Mouse (Mus musculus): Measurements from ENCODE around the gene Mettl3. TPM values are rescaled to one million over a fixed set of nuclear protein-coding genes. Genes with fewer than 3 reads are reported as not detected.
"Not testable (repeated sequence)": the region's sequence is repeated elsewhere in the genome, so short reads cannot be mapped to it uniquely, and the experiment has no call there.

Gene Mettl3
- 10 to 100 TPM; 35.2 to 35.3 TPM for total RNA-seq (2021)
- long read RNA-seq, experiment 1, transcript Mettl3-201 (11 exons, 2,025 nt): major isoform, 14 of 29 reads
- long read RNA-seq, experiment 1, partial matches to known transcripts: 8 of 29 reads
- long read RNA-seq, experiment 1, other reads (novel, unspliced or antisense): 6 of 29 reads
- long read RNA-seq, experiment 2, transcript Mettl3-201 (11 exons, 2,025 nt): major isoform, 12 of 33 reads
- long read RNA-seq, experiment 2, partial matches to known transcripts: 7 of 33 reads
- long read RNA-seq, experiment 2, other reads (novel, unspliced or antisense): 11 of 33 reads

GRCm38 (mm10) chr14:52304644-52305271 lies at the start of gene Mettl3:
Mettl3 (minus strand) TSS chr14:52305128.
- peak; percentile 94 to 96 for DNase-seq (ENCODE audit: low spot score in 2 of 2)
- intact Hi-C loops (cut with DNase I): no loop called here

DNA sequence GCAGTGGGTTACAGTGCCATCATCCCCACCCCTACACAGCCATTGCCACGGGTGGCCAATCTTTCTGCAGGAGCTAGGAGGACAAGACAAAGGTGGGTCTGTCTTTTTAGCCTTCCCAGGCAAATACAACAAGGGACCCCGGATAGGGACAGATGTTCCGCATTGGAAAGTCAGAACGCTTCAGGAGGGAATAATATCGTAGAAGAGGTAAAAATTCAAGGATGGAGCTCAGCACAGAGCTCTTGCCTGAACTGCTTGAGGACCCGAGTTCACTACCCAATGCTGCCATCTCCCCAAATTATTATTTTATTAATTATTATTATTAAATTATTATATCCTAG lies 34.6 kb upstream of the Mettl3 start:
- DNase-seq (ENCODE audit: low spot score in 2 of 2): no peak

GRCm38 (mm10) chr14:52338751-52339511 lies 34.0 kb upstream of the Mettl3 start:
- intact Hi-C loops (cut with DNase I): loop anchor here (2.0 kb wide), 1 partner anchor 42 kb away; no protein-coding TSS in a partner anchor
- peak; percentile 85 to 88 for DNase-seq (ENCODE audit: low spot score in 2 of 2)

More for the DNA sequence above, 34.6 kb upstream of the Mettl3 start:
- intact Hi-C loops (cut with DNase I): loop anchor here (2.0 kb wide), 1 partner anchor 43 kb away; no protein-coding TSS in a partner anchor

GRCm38 (mm10) chr14:52332171-52332570 lies 27.2 kb upstream of the Mettl3 start:
- intact Hi-C loops (cut with DNase I): no loop called here
- no peak for DNase-seq (ENCODE audit: low spot score in 2 of 2)

GRCm38 (mm10) chr14:52331069-52331750 lies 26.3 kb upstream of the Mettl3 start:
- intact Hi-C loops (cut with DNase I): no loop called here
- no peak for DNase-seq (ENCODE audit: low spot score in 2 of 2)

GRCm38 (mm10) chr14:52327910-52328812 lies 23.2 kb upstream of the Mettl3 start, which contains the start of gene Sall2:
Sall2 (minus strand) TSS chr14:52328762.
- intact Hi-C loops (cut with DNase I): no loop called here
- DNase-seq (ENCODE audit: low spot score in 2 of 2): no peak

- intact Hi-C loops (cut with DNase I): no loop called here
- no peak for DNase-seq (ENCODE audit: low spot score in 2 of 2)
Observed at GRCm38 (mm10) chr14:52327375-52327901, 22.5 kb upstream of the Mettl3 start.

DNA sequence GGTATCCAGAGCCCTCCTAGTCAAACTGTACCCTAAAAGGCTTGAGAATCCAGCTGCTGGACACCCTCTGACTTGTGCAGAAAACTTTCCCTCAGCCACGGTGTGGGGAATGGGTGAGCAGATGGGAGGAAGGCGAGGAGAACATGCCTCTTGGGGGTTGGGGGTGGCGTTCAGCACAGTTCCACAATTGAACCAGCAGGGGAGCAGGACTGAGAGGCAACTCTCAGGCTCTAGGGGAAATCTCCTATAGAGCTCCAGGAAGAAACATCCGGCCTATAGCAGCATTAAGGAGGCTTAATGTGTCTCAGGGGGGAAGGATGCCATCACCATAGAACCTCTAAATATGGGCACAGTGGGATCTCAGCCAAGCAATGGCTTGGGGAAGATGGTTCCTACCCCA lies 21.0 kb upstream of the Mettl3 start:
- intact Hi-C loops (cut with DNase I): no loop called here
- no peak for DNase-seq (ENCODE audit: low spot score in 2 of 2)

DNA sequence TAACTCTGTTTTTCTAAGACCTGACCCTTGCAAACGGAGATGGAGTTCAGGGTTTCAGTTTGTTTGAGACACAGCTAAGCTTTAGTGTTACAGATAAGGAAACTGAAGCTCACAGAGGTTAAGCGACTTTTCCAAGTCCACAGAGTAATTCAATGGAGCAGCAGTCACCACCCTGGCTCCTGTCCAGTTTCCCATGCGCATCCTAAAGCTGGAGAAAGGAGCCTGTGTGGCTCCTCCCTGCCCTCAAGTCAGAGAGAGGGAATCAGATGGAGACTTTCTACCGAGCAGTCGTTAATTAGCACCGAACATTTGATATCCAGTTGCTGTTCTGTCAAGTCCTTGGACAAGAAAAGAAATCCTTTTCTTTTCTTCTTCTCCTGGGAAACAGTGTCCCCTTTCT lies 14.4 kb upstream of the Mettl3 start:
- DNase-seq (ENCODE audit: low spot score in 2 of 2): no peak
- intact Hi-C loops (cut with DNase I): no loop called here

DNA sequence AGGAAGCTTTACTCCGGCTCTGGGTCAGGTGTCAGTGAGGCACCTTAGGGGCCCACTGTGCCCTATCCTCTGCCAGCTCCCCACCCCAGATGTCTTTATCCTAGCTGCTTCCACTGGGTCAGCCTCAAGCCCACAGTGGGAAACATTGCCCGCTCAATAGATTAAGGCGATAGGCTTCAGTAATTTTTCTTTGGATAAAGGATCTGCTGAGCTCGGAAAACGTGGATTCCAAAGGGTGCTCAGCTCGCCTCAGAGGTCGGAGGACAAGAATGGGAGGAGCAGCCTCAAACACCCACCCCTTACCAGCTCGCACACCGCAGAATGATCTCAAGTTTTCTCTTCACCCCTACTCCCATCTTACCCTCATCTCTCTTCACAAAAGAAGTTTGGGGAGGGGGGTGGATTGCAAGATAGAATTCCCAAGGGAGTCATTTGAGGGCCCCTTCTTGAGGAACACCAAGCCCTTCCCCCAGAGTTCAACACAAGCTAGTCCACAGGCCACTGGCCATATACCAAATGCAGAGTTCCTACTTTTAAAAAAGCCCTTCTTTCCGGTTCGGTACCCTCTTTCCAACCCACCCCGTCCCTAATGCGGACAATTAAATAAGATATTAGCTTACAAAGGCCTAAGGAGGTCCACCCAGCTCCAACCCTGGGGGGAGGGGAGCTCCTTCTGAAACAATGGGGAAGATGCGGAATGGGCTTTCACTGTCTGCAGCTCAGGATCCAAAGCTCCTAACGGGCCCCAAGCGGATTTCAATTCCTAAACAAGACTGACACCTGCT lies 11.7 kb upstream of the Mettl3 start:
- intact Hi-C loops (cut with DNase I): no loop called here

DNA sequence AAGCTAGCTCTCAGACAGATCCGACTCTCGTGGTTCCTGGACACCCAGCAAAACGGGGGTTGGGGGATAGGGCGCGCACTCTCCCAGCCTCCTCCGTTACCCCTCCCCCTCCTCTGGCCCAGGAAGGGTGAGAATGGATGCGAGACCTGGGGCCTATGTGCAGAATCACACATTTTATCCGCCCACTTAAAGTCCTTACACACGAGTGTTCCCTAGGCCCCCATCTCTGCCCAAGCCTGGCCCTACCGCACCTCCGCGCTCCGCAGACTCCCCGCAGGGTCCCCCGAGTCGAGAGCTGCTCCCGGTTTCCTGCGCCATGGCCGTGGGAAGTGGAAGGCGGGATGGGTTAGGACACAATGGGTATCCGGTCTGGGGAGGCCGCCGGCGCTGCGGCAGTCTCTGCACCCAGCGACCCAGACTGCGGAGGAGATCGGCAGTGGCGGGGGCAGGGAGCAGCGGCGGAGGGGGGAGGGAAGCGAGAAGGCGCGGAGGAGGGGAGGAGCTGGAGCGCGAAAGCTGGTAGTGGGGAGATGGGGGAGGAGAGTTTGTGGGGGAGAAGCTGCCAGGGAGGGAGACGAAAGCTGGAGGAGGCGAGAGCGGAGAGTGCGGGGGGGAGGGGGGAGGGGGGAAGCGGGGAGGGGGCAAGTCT lies 11.0 kb upstream of the Mettl3 start:
- intact Hi-C loops (cut with DNase I): no loop called here
- peak; percentile 72 to 73 for DNase-seq (ENCODE audit: low spot score in 2 of 2)

More for the DNA sequence above, 11.7 kb upstream of the Mettl3 start:
- no peak for DNase-seq (ENCODE audit: low spot score in 2 of 2)

GRCm38 (mm10) chr14:52315283-52315780 lies 10.4 kb upstream of the Mettl3 start:
- no peak for DNase-seq (ENCODE audit: low spot score in 2 of 2)
- intact Hi-C loops (cut with DNase I): no loop called here

- DNase-seq (ENCODE audit: low spot score in 2 of 2): no peak
- intact Hi-C loops (cut with DNase I): no loop called here
Observed at GRCm38 (mm10) chr14:52314808-52315150, 9.9 kb upstream of the Mettl3 start.

DNA sequence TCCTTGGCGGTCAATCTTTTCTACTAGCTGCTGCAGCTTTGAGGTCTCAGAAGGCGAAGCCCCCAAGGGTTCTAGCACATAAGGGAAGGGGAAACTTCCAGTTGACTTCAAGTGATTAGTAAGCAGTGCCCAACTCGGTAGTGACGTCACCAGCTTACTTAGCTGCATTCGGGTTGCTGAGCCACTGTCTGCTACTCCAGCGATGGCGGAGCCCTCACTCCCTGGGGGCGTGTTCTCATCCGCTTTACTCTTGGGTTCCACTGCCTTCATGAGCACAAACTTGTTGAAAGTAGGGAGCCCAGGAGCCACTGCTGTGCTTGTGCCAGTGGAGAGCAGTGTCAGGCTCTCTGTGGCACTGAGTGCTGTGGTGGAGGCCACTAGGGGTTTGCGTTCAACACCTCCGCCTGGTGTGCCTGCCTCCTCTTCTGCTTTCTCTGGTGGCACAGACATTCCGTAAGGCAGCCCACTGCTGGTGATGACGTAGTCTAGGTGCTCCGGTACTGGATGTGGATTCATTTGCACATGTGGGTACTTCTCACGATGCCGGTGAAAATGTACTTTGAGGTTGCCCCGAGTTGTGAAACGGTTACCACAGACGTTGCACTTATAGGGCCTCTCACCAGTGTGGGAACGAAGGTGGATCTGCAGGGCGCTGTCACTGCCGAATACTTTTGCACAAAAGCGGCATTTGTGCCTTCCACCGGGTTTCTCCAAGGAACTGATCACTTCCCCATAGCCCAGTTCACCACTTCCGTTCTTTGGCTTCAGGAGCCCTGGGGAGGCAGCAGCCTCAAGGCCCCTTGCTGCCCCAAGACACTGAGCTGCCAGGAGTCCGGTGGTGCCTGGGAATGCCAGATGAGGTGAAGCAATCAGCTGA lies 9.2 kb upstream of the Mettl3 start:
- intact Hi-C loops (cut with DNase I): no loop called here
- DNase-seq (ENCODE audit: low spot score in 2 of 2): no peak

DNA sequence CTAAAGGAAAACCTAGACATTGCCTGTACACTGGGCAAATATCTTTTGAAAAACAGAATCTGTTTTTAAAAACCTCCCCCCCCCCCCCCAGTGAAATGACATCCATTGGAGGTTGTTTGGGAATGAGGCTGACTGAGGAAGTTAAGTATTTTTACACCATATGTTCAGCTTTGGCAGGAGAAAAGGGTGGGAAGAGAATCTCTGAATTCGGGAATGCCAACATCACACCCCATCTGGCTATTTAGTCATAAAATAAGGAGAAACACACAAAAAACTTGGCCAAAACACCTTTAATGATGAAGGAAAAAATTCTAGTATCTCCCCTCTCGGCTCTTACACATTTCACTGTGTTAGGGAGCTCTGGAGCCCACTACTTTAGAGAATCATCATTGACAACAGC lies 6.0 kb upstream of the Mettl3 start:
- peak in 1 of 2 experiments; percentile 41 for DNase-seq (ENCODE audit: low spot score in 2 of 2)
- intact Hi-C loops (cut with DNase I): no loop called here

DNA sequence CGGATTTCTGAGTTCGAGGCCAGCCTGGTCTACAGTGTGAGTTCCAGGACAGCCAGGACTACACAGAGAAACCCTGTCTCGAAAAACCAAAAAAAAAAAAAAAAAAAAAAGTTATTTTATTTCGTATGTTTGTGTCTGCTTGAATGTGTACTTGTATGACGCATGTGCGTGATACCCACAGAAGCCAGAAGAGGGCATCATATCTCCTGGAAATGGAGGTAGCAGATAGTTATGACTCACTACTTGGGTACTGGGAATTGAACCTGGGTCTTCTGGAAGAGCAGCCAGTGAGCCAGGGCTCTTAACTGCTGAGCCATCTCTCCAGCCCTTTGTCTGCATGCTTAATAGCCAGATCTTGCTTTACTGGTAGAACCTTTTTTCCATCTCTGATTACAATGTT lies 5.4 kb upstream of the Mettl3 start:
- intact Hi-C loops (cut with DNase I); DNase-seq (ENCODE audit: low spot score in 2 of 2): not testable (repeated sequence)

Measured in left cerebral cortex, postnatal 14 days (tissue).